In genomic region chr13:49114116-49114515, GRCm38 (mm10) we compare ENCODE assay signal across 27 mouse cellular contexts. TPM values are rescaled to one million over a fixed set of nuclear protein-coding genes. Genes with fewer than 3 reads are reported as not detected.
A peak's percentile ranks its signal among the peaks of the same experiment; 100 is the strongest.
DNase-seq lines count a peak whose midpoint lies in the region; ATAC-seq and TF ChIP-seq lines count a peak whose summit lies in the region.
"Had no signal": no experiment of that assay in that cellular context is flagged by ENCODE, and none has a peak within 500 bp of the region (broad histone marks: within the 10 kb centered on the region; RNA-seq: fewer than 3 reads in every experiment).

No protein-coding gene starts in this region.

- H3K4me1 ChIP-seq in intestine, postnatal 0 days (replicated peaks; ENCODE audit: control insufficient read depth, insufficient read depth, low read length) = no peaks in the 10 kb centered on the region
- no peaks in the 10 kb centered on the region for H3K4me1 ChIP-seq in intestine, embryonic 16.5 days (ENCODE audit: control insufficient read depth, insufficient read depth, low read length)
- H3K4me1 ChIP-seq: embryonic facial prominence, embryonic 10.5 days; forebrain, embryonic 13.5 days; heart, embryonic 15.5 days; intestine, embryonic 15.5 days had no signal

- intact Hi-C loops in heart, postnatal 25 days (cut with DNase I) = no loop called here
- intact Hi-C loops in gastrocnemius, postnatal 14 days (cut with DNase I; ENCODE audit: low total_unique reads) = no loop called here

- DNase-seq in adrenal gland, postnatal 14 days = peak; percentile 47
- DNase-seq in adrenal gland, postnatal 36 days = no peak
- DNase-seq in heart, adult 11 months = peak; percentile 95
- no peak for DNase-seq in heart, postnatal 25 days (ENCODE audit: low spot score)
- peak; percentile 11 for DNase-seq in MN1 (ENCODE audit: low spot score)
- peak; percentile 58 for DNase-seq in gastrocnemius, postnatal 14 days
- DNase-seq: adrenal gland, adult 2 months; cerebellum, adult 18-20 months; cerebellum, adult 9-11 months; cerebellum, postnatal 36 days; forebrain, postnatal 0 days; heart, postnatal 14 days; kidney, adult 8-10 months had no signal

- H3K4me3 ChIP-seq in intestine, postnatal 0 days (ENCODE audit: low read depth, low read length) = no peak overlapping the region
- H3K4me3 ChIP-seq in intestine, embryonic 16.5 days (ENCODE audit: low read length) = no peak overlapping the region
- H3K4me3 ChIP-seq: embryonic facial prominence, embryonic 10.5 days; forebrain, embryonic 13.5 days; heart, embryonic 15.5 days; hindbrain, embryonic 10.5 days; intestine, embryonic 15.5 days had no signal

- ATAC-seq in intestine, postnatal 0 days = no peak
- no peak for ATAC-seq in intestine, embryonic 16.5 days
- ATAC-seq: activated CD4-positive, CD25-positive, alpha-beta regulatory T cell, adult 4 months; forebrain, embryonic 13.5 days; forebrain, postnatal 0 days; intestine, embryonic 15.5 days; Patski had no signal

- no peaks in the 10 kb centered on the region for H3K36me3 ChIP-seq in intestine, postnatal 0 days (ENCODE audit: control insufficient read depth, insufficient read depth)
- no peaks in the 10 kb centered on the region for H3K36me3 ChIP-seq in intestine, embryonic 16.5 days (ENCODE audit: control insufficient read depth, insufficient read depth, low read length)
- H3K36me3 ChIP-seq: embryonic facial prominence, embryonic 10.5 days; heart, embryonic 15.5 days; hindbrain, embryonic 10.5 days; intestine, embryonic 15.5 days had no signal

- no peak overlapping the region for H3K4me2 ChIP-seq in intestine, postnatal 0 days (replicated peaks; ENCODE audit: low read depth)
- H3K4me2 ChIP-seq in intestine, embryonic 16.5 days (ENCODE audit: low read depth, low read length) = no peak overlapping the region
- H3K4me2 ChIP-seq: forebrain, embryonic 13.5 days; heart, embryonic 11.5 days; heart, embryonic 15.5 days; hindbrain, embryonic 14.5 days; intestine, embryonic 15.5 days had no signal

- H3K9me3 ChIP-seq in intestine, postnatal 0 days (ENCODE audit: control insufficient read depth) = no peaks in the 10 kb centered on the region
- H3K9me3 ChIP-seq in intestine, embryonic 16.5 days (ENCODE audit: control insufficient read depth, low read length) = no peaks in the 10 kb centered on the region
- H3K9me3 ChIP-seq: embryonic facial prominence, embryonic 10.5 days; forebrain, embryonic 13.5 days; heart, embryonic 15.5 days; hindbrain, embryonic 10.5 days; intestine, embryonic 15.5 days had no signal

- no peak overlapping the region for H3K9ac ChIP-seq in intestine, postnatal 0 days (ENCODE audit: low read depth, low read length)
- H3K9ac ChIP-seq in intestine, embryonic 16.5 days (ENCODE audit: low read depth, low read length) = no peak overlapping the region
- H3K9ac ChIP-seq: forebrain, embryonic 13.5 days; forebrain, postnatal 0 days; heart, embryonic 15.5 days; hindbrain, embryonic 14.5 days; intestine, embryonic 15.5 days had no signal

- 62% methylated on average over 4 of the region's 4 CpGs for WGBS in intestine, postnatal 0 days
- WGBS in intestine, embryonic 16.5 days = 62% methylated on average over 4 of the region's 4 CpGs

- H3K27me3 ChIP-seq in intestine, postnatal 0 days (replicated peaks; ENCODE audit: control insufficient read depth, insufficient read depth, low read length) = no peaks in the 10 kb centered on the region
- no peaks in the 10 kb centered on the region for H3K27me3 ChIP-seq in intestine, embryonic 16.5 days (replicated peaks; ENCODE audit: control insufficient read depth, insufficient read depth, low read length)
- H3K27me3 ChIP-seq: forebrain, embryonic 13.5 days; heart, embryonic 15.5 days; intestine, embryonic 15.5 days had no signal

- TF ChIP-seq CTCF in intestine, postnatal 0 days (IDR thresholded peaks at IDR 0.05; ENCODE audit: low read depth) = no peak

- no peak overlapping the region for H3K27ac ChIP-seq in intestine, postnatal 0 days (ENCODE audit: low read depth, low read length)
- H3K27ac ChIP-seq in intestine, embryonic 16.5 days (ENCODE audit: low read length) = no peak overlapping the region
- H3K27ac ChIP-seq: embryonic facial prominence, embryonic 10.5 days; forebrain, embryonic 13.5 days; heart, embryonic 15.5 days; hindbrain, embryonic 10.5 days; hindbrain, embryonic 14.5 days; intestine, embryonic 15.5 days had no signal

RNA-seq across cellular contexts. Expression of gene Wnk2, which starts 33.7 kb away (rescaled TPM):
- 2.6 and 3.3 TPM in 2 replicates for total RNA-seq in adrenal gland, postnatal 14 days (2021)
- 1 to 10 TPM; 2.0 TPM for total RNA-seq in adrenal gland, postnatal 36 days (2021)
- total RNA-seq in heart, postnatal 25 days (2021) = 10 to 100 TPM; 71.4 to 78.2 TPM
- 10 to 100 TPM; 41.7 to 45.1 TPM for total RNA-seq in gastrocnemius, postnatal 14 days (2021)
- 1.7 and 2.3 TPM in 2 replicates for polyA plus RNA-seq in intestine, postnatal 0 days (2015; fragmentation: Nextera tagmentation; extraction: Ambion mirVana)
- 2.9 and 3.5 TPM in 2 replicates for polyA plus RNA-seq in intestine, embryonic 16.5 days (2015; fragmentation: Nextera tagmentation; extraction: Ambion mirVana)
- total RNA-seq: granulocyte monocyte progenitor cell, adult 5-6 weeks; MEL had no signal
- polyA plus RNA-seq: activated CD4-positive, CD25-positive, alpha-beta regulatory T cell, adult 4 months; C2C12 had no signal

Comparison
In these comparisons a context has a peak if more than half of its experiments do, and no peak if none do; other contexts are left out.
1. DNase-seq: peak in adrenal gland, postnatal 14 days (single experiment), heart, adult 11 months (single experiment), MN1 (single experiment) and gastrocnemius, postnatal 14 days (single experiment); none in adrenal gland, postnatal 36 days (0 of 2) and heart, postnatal 25 days (single experiment).